Mouse (Mus musculus): ENCODE results near the gene Phxr2.
"Not testable (repeated sequence)": the region's sequence is repeated elsewhere in the genome, so short reads cannot be mapped to it uniquely, and the experiment has no call there.

The Phxr2 gene

GRCm38 (mm10) chr10:99126225-99126624 is at the start of gene Phxr2:
TSS of gene Phxr2 (minus strand) at chr10:99126325.
- DNase-seq (ENCODE audit: low spot score) = no peak

GRCm38 (mm10) chr10:99172906-99173507 is 46.9 kb upstream of the Phxr2 start:
- DNase-seq (ENCODE audit: low spot score) = no peak

GRCm38 (mm10) chr10:99171961-99172497 is 45.9 kb upstream of the Phxr2 start:
- DNase-seq (ENCODE audit: low spot score) = no peak

- DNase-seq (ENCODE audit: low spot score) = no peak
These were observed 43.6 kb upstream of the Phxr2 start for GRCm38 (mm10) chr10:99169765-99170129.

GRCm38 (mm10) chr10:99168840-99169764 is 43.0 kb upstream of the Phxr2 start:
- no peak for DNase-seq (ENCODE audit: low spot score)

- no peak for DNase-seq (ENCODE audit: low spot score)
These were observed 42.3 kb upstream of the Phxr2 start for GRCm38 (mm10) chr10:99168404-99168803.

GRCm38 (mm10) chr10:99166392-99166791 is 40.3 kb upstream of the Phxr2 start:
- DNase-seq (ENCODE audit: low spot score) = no peak

GRCm38 (mm10) chr10:99165751-99166282 is 39.7 kb upstream of the Phxr2 start:
- DNase-seq (ENCODE audit: low spot score) = no peak

- no peak for DNase-seq (ENCODE audit: low spot score)
These were observed 38.8 kb upstream of the Phxr2 start for GRCm38 (mm10) chr10:99164871-99165477.

GRCm38 (mm10) chr10:99163002-99163401 is 36.9 kb upstream of the Phxr2 start:
- no peak for DNase-seq (ENCODE audit: low spot score)

GRCm38 (mm10) chr10:99161987-99162582 is 36.0 kb upstream of the Phxr2 start:
- no peak for DNase-seq (ENCODE audit: low spot score)

GRCm38 (mm10) chr10:99157697-99158096 is 31.6 kb upstream of the Phxr2 start:
- DNase-seq (ENCODE audit: low spot score) = not testable (repeated sequence)

- no peak for DNase-seq (ENCODE audit: low spot score)
These were observed 30.7 kb upstream of the Phxr2 start for GRCm38 (mm10) chr10:99156808-99157207.

GRCm38 (mm10) chr10:99154635-99155034 is 28.5 kb upstream of the Phxr2 start:
- no peak for DNase-seq (ENCODE audit: low spot score)

- DNase-seq (ENCODE audit: low spot score) = no peak
These were observed 25.9 kb upstream of the Phxr2 start for GRCm38 (mm10) chr10:99152063-99152462.

GRCm38 (mm10) chr10:99151580-99151979 is 25.5 kb upstream of the Phxr2 start:
- DNase-seq (ENCODE audit: low spot score) = no peak

GRCm38 (mm10) chr10:99150016-99150415 is 23.9 kb upstream of the Phxr2 start:
- no peak for DNase-seq (ENCODE audit: low spot score)

GRCm38 (mm10) chr10:99146596-99146995 is 20.5 kb upstream of the Phxr2 start:
- no peak for DNase-seq (ENCODE audit: low spot score)

GRCm38 (mm10) chr10:99145611-99146010 is 19.5 kb upstream of the Phxr2 start:
- no peak for DNase-seq (ENCODE audit: low spot score)

- no peak for DNase-seq (ENCODE audit: low spot score)
These were observed 10.2 kb upstream of the Phxr2 start for GRCm38 (mm10) chr10:99136337-99136736.

- DNase-seq (ENCODE audit: low spot score) = no peak
These were observed 7.3 kb upstream of the Phxr2 start for GRCm38 (mm10) chr10:99133321-99133875.

All from spleen, adult 12 weeks (tissue).